Mouse (Mus musculus): ENCODE measurements at regions not wholly inside any gene's neighbourhood (a gene's known extent, or its start where the extent isn't known, plus 50 kb on each side); places are given as distances from the start of the nearest gene placed in this dataset.

DNA sequence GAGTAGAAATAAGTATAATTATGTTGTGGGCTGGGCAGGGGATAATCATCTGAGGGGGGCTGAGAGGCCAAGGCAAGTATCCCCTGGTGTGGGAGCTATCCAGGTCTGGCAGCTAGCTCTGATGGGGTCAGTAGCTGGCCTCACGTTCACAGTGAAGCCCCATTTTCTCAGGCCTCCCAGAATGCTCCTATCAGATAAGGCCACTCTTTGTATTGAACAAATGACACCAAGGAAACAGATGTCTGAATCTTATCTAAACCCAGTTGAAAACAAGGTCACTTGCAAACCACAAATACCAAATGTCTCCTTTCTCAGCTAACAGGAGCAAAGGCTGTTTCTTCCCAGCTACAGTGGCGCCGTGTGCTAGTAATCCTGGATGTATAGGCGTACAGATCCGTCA lies 137.6 kb upstream of the Sp4 start:
- no peak for ATAC-seq (replicated peaks)
- Histone ChIP-seq H3K27me3 (replicated peaks) (no peaks in the 10 kb centered on the region), H3K9ac (no peak overlapping the region), H3K9me3 (no peaks in the 10 kb centered on the region), H3K4me2 (no peak overlapping the region), H3K36me3 (replicated peaks) (no peaks in the 10 kb centered on the region), H3K27ac (no peak overlapping the region), H3K4me3 (no peak overlapping the region), H3K4me1 (no peaks in the 10 kb centered on the region)
- 88% methylated on average over 5 of the region's 5 CpGs for WGBS

DNA sequence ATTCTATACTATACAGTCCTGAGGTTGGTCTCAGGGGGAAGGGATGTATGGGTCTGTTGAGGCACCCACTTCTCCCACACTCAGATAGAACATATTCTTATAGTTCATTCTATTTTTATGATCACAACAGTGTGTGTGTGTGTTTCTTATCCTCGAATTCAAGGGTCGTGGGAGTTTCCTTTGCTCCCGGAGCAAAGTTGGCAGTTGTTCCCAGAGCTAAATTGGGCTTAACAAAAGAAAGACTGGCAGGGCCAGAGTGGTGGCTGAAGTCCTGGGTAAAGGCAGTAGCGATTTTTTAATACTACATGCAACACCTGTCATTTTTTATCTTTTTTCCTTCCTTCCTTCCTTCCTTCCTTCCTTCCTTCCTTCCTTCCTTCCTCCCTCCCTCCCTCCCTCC lies 131.5 kb upstream of the Sp4 start:
- WGBS = 68% methylated on average over 4 of the region's 4 CpGs
- ATAC-seq (replicated peaks) = no peak
- H3K27me3 ChIP-seq (replicated peaks) = no peaks in the 10 kb centered on the region
- no peak overlapping the region for H3K9ac ChIP-seq
- H3K27ac ChIP-seq = no peak overlapping the region
- no peak overlapping the region for H3K4me2 ChIP-seq
- no peaks in the 10 kb centered on the region for H3K36me3 ChIP-seq (replicated peaks)
- H3K4me1 ChIP-seq = no peaks in the 10 kb centered on the region
- H3K4me3 ChIP-seq = no peak overlapping the region
- H3K9me3 ChIP-seq = no peaks in the 10 kb centered on the region

DNA sequence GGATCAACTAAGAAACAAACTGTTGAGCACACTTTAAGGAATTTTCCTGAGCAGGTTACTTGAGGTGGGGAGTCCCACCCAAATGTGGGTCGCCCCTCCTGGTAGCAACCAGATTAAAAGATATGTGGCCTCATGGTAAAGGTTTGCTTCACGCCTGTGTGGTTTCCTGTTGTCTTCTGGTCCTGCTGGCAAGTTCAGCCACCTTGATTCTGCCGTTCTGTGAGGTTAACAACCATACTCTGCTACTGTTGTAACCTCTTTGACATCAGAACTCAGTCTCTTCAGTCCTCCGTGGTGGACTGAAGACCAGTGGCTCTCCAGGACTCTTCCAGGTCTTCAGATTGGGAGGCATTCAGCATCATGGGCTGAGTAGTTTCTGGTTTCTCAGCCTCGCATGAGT lies 127.1 kb upstream of the Sp4 start:
- no peaks in the 10 kb centered on the region for H3K4me1 ChIP-seq
- no peaks in the 10 kb centered on the region for H3K9me3 ChIP-seq
- no peak overlapping the region for H3K9ac ChIP-seq
- no peaks in the 10 kb centered on the region for H3K27me3 ChIP-seq (replicated peaks)
- H3K27ac ChIP-seq = no peak overlapping the region
- no peaks in the 10 kb centered on the region for H3K36me3 ChIP-seq (replicated peaks)
- no peak overlapping the region for H3K4me3 ChIP-seq
- no peak overlapping the region for H3K4me2 ChIP-seq
- WGBS = 85% methylated on average over 5 of the region's 5 CpGs
- ATAC-seq (replicated peaks) = no peak

- WGBS = 80% methylated on average over 1 of the region's 1 CpGs
- H3K4me2 ChIP-seq = no peak overlapping the region
- H3K4me3 ChIP-seq = no peak overlapping the region
- no peaks in the 10 kb centered on the region for H3K4me1 ChIP-seq
- H3K27ac ChIP-seq = no peak overlapping the region
- no peak for ATAC-seq (replicated peaks)
- no peaks in the 10 kb centered on the region for H3K9me3 ChIP-seq
- H3K36me3 ChIP-seq (replicated peaks) = no peaks in the 10 kb centered on the region
- H3K9ac ChIP-seq = no peak overlapping the region
- H3K27me3 ChIP-seq (replicated peaks) = no peaks in the 10 kb centered on the region
These were observed 114.7 kb upstream of the Sp4 start for GRCm38 (mm10) chr12:118415956-118416355.

DNA sequence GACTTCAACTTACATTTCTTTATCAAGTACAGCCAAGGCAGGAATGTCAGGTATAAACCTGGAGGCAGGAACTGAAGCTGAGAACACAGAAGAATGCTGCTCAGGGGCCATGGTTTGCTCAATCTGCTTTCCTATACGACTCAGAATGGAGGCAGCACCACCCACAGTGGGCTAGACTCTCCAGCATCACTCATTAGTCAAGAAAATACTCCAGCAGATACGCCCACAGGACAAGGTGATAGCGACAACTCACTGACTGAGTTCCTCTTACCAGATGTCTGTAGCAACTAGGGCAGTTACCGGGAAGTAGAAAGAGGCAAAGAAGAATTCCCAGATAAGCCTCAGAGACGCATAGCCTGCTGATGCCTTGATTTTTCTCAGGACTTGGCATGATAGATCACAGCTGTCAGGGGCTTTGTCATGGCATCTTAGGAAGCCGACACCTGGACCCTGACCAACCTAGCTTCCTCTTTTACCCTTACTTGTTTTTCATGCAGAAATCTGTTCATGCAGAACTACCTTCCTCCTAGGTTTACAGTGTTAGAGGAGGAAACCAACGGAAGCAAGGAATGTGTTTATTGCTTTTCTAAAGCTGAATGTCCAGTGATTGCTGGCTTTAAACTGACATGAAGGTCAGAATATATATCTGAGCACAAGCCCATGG lies 110.7 kb upstream of the Sp4 start:
- no peak for ATAC-seq (replicated peaks)
- no peaks in the 10 kb centered on the region for H3K9me3 ChIP-seq
- no peaks in the 10 kb centered on the region for H3K27me3 ChIP-seq (replicated peaks)
- no peaks in the 10 kb centered on the region for H3K36me3 ChIP-seq (replicated peaks)
- H3K4me2 ChIP-seq = no peak overlapping the region
- H3K9ac ChIP-seq = no peak overlapping the region
- H3K4me3 ChIP-seq = no peak overlapping the region
- WGBS = 77% methylated on average over 7 of the region's 7 CpGs
- no peak overlapping the region for H3K27ac ChIP-seq
- H3K4me1 ChIP-seq = no peaks in the 10 kb centered on the region

DNA sequence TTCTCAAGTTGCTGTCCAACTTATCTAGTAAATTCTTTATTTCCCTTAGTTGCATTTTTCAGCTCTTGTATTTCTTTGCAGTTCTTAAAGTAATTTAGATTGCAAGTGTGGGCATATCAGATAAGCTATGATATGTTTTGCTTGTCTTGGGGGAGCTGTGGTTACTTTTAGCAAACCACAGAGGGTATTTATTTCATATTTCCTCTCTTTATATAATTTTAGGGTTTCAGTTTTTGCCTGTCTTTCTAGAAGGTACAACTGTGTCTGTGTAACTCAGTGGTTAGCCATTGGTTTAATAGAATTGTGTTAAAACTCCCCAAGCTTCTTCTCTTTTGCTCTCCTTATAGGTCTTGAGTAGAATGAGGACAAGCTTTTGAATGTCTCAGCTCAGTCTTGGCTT lies 109.7 kb upstream of the Sp4 start:
- H3K9ac ChIP-seq = no peak overlapping the region
- no peak overlapping the region for H3K4me3 ChIP-seq
- ATAC-seq (replicated peaks) = no peak
- H3K9me3 ChIP-seq = no peaks in the 10 kb centered on the region
- no peaks in the 10 kb centered on the region for H3K4me1 ChIP-seq
- no peak overlapping the region for H3K4me2 ChIP-seq
- no peaks in the 10 kb centered on the region for H3K36me3 ChIP-seq (replicated peaks)
- no peak overlapping the region for H3K27ac ChIP-seq
- H3K27me3 ChIP-seq (replicated peaks) = no peaks in the 10 kb centered on the region

- H3K4me2 ChIP-seq = no peak overlapping the region
- H3K27me3 ChIP-seq (replicated peaks) = no peaks in the 10 kb centered on the region
- no peaks in the 10 kb centered on the region for H3K9me3 ChIP-seq
- no peak for ATAC-seq (replicated peaks)
- no peak overlapping the region for H3K4me3 ChIP-seq
- H3K27ac ChIP-seq = no peak overlapping the region
- H3K9ac ChIP-seq = no peak overlapping the region
- no peaks in the 10 kb centered on the region for H3K4me1 ChIP-seq
- H3K36me3 ChIP-seq (replicated peaks) = no peaks in the 10 kb centered on the region
These were observed 103.9 kb upstream of the Sp4 start for GRCm38 (mm10) chr12:118405135-118405534.

GRCm38 (mm10) chr12:118404171-118404570 lies 102.9 kb upstream of the Sp4 start:
- no peak overlapping the region for H3K27ac ChIP-seq
- WGBS = 60% methylated on average over 5 of the region's 5 CpGs
- no peaks in the 10 kb centered on the region for H3K4me1 ChIP-seq
- no peak overlapping the region for H3K4me3 ChIP-seq
- H3K9me3 ChIP-seq = no peaks in the 10 kb centered on the region
- H3K27me3 ChIP-seq (replicated peaks) = no peaks in the 10 kb centered on the region
- no peak overlapping the region for H3K9ac ChIP-seq
- H3K4me2 ChIP-seq = no peak overlapping the region
- no peak for ATAC-seq (replicated peaks)
- H3K36me3 ChIP-seq (replicated peaks) = no peaks in the 10 kb centered on the region

GRCm38 (mm10) chr12:118403519-118404087 lies 102.4 kb upstream of the Sp4 start:
- no peak overlapping the region for H3K4me2 ChIP-seq
- WGBS = 85% methylated on average over 4 of the region's 4 CpGs
- H3K27ac ChIP-seq = no peak overlapping the region
- H3K36me3 ChIP-seq (replicated peaks) = no peaks in the 10 kb centered on the region
- H3K4me1 ChIP-seq = no peaks in the 10 kb centered on the region
- no peaks in the 10 kb centered on the region for H3K27me3 ChIP-seq (replicated peaks)
- no peak overlapping the region for H3K4me3 ChIP-seq
- H3K9me3 ChIP-seq = no peaks in the 10 kb centered on the region
- ATAC-seq (replicated peaks) = no peak
- H3K9ac ChIP-seq = no peak overlapping the region

DNA sequence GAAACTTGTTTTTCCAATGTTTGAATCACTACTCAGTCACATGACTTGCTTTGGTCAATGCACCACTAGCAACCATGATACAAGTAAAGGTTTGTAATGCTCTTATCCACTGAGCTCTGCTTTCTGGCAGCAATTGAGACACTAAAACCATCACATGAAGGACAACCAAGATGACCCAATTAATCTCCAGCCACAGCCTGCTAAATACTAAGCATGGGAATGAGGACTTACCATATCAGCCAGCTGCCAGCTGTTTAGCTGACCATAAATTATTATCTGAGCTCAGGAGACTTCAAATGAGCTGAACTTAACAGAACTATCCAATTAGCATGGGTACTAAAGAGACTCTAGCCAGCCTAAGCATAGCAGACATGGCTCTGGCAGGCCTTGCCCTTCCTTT lies 100.1 kb upstream of the Sp4 start:
- H3K27me3 ChIP-seq (replicated peaks) = no peaks in the 10 kb centered on the region
- no peaks in the 10 kb centered on the region for H3K36me3 ChIP-seq (replicated peaks)
- no peaks in the 10 kb centered on the region for H3K4me1 ChIP-seq
- H3K27ac ChIP-seq = no peak overlapping the region
- H3K4me2 ChIP-seq = no peak overlapping the region
- H3K4me3 ChIP-seq = no peak overlapping the region
- H3K9ac ChIP-seq = no peak overlapping the region
- no peak for ATAC-seq (replicated peaks)
- no peaks in the 10 kb centered on the region for H3K9me3 ChIP-seq

DNA sequence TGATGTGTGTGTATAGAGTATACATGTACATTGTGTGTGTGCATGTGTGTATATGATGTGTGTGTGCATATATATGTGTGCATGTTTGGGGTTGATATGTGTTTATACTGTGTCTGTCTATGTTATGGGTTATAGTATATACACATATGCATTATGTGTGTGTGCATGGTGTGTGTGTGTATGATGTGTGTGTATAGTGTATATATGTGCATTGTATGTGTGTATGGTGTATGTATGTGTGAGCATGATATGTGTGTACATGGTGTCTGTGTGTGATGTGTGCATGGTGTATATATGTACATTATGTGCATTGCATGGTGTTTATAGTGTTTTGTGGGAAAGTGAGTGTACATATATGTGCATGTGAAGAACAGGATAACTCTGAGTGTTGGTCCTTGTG lies 90.4 kb upstream of the Sp4 start:
- no peak for ATAC-seq (replicated peaks)
- no peak overlapping the region for H3K9ac ChIP-seq

DNA sequence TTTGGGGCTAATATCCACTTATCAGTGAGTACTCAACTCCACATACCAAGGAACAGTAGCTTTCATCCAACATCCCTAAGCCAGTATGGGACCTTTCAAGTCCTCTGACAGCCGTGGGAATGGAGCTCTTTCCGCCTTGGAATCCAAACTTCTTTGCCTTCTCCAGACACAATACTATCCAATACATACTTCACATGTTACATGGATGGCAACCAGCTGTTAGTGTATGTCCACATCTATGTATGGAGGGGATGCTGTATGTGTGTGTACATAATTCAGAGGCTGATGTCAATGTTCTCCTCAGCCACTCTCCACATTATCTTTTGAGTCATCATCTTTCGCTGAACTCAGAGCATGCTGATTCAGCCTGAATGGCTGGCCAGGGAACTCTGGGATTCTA lies 79.8 kb upstream of the Sp4 start:
- Histone ChIP-seq H3K9ac (no peak overlapping the region), H3K9me3 (no peaks in the 10 kb centered on the region), H3K4me3 (no peak overlapping the region), H3K27ac (no peak overlapping the region), H3K27me3 (replicated peaks) (no peaks in the 10 kb centered on the region), H3K4me1 (no peaks in the 10 kb centered on the region), H3K4me2 (no peak overlapping the region), H3K36me3 (replicated peaks) (no peaks in the 10 kb centered on the region)
- WGBS = 94% methylated on average over 3 of the region's 3 CpGs
- no peak for ATAC-seq (replicated peaks)

More for the DNA sequence above, 90.4 kb upstream of the Sp4 start:
- no peak overlapping the region for H3K4me3 ChIP-seq
- no peaks in the 10 kb centered on the region for H3K4me1 ChIP-seq
- no peaks in the 10 kb centered on the region for H3K36me3 ChIP-seq (replicated peaks)
- no peaks in the 10 kb centered on the region for H3K27me3 ChIP-seq (replicated peaks)
- H3K4me2 ChIP-seq = no peak overlapping the region
- no peak overlapping the region for H3K27ac ChIP-seq
- no peaks in the 10 kb centered on the region for H3K9me3 ChIP-seq

DNA sequence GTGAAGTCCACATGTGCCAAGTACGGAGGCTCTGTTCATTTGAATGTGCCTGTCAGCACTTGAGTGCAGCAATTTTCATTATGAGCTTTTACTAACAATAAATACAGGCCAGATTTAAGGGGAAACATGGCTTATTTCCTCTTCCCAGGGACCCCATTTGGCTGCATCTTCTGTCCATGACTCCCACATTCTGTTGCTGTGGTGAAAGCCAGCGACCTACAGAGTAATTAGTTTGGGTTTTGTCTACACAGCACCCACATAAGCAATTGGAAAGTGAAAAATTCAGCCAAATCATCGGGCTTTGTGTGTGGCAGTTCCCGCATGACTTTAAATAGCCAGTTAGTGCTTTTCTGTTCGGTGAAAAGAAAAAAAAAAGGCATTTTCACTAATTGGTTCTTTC lies 76.7 kb upstream of the Sp4 start:
- Histone ChIP-seq H3K27ac (no peak overlapping the region), H3K9ac (no peak overlapping the region), H3K4me1 (no peaks in the 10 kb centered on the region), H3K4me3 (no peak overlapping the region), H3K36me3 (replicated peaks) (no peaks in the 10 kb centered on the region), H3K27me3 (replicated peaks) (no peaks in the 10 kb centered on the region), H3K4me2 (no peak overlapping the region), H3K9me3 (no peaks in the 10 kb centered on the region)
- no peak for ATAC-seq (replicated peaks)
- WGBS = 76% methylated on average over 5 of the region's 5 CpGs

All from midbrain, embryonic 15.5 days (tissue).